Mouse (Mus musculus): Measurements from ENCODE around the gene Six3.

Gene Six3

DNA sequence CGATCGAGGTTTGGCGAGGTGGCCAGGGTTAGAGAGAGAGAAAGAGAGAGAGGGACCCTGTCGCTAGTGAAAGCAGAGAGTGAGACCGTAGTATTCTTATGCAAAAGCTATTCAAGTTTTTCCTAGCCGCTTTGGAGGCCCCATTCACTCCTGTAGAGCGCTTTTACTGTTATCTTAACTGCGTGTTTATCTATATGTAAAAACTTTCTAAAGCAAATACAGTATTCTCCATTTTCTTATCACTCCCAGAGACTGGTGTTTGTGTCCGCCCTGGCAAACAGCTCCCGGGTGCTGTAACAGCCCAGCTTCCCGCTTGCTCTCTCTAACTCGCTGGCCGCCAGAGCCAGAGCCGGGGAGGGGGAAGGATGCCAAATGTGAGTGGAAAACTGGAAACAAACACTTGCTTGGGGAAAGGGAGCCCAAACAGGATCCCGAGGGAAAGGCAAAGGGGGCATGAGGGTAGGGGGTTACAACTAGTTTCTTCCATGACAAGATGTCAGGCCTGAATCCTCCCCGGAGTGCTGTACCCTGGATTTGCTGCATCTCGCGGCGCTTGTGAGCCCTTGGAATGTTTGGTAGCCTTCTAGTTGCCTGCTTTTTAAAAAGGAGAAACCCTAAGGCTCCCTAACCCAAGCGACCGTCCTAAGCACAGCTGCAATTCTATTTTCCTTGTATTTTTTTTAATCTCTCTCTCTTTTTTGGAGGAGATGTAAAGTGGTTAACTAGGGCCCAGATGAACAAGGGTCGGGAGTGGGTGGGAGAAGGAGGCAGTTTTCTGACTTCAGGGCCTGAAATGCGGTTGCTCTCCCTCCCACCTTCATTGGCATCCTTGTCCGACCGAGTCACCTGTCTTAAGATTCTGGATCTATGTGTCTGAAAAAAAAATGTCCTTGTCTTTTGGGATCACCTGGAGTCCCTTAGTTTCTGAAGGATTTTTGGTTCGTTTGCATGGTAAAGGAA, 11.9 kb downstream of the Six3 start:
- no peak for DNase-seq (ENCODE audit: low spot score in 2 of 2)

DNA sequence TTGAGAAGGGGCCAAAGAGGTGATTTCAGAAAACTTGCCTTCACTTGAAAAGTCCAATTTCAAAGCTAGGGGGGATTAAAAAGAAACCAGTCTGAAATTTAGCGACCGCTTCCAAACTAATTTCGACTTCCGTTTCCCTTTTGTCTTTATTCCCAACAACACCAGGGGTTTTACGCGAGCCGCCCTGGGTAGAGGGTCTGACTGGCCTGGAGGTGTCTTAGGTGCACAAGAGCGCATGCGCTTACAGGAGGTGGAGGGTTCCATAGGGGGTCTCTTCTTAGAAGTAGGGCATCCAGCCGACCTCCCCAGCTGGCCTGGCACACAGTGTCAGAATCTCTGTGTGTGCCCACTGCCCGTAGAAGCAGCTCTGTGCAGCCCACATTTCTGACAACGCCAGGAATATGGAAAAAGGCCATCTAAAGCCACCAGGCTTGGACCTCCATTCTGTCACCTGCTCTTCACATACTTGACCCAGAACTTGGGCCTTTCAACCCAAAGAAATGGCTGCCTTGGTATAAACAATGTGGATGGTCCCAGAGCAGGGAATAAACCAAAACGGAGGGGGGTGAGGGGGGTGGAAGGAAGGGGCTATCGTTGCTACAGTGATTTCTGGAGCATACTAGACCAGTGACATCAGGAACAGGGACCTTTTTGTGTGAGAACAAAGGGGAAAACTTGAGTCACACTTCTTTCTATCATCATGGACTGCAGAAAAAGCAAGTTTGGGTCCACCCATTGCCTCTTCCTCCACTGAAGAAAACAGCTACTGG, 12.9 kb downstream of the Six3 start:
- no peak for DNase-seq (ENCODE audit: low spot score in 2 of 2)

DNA sequence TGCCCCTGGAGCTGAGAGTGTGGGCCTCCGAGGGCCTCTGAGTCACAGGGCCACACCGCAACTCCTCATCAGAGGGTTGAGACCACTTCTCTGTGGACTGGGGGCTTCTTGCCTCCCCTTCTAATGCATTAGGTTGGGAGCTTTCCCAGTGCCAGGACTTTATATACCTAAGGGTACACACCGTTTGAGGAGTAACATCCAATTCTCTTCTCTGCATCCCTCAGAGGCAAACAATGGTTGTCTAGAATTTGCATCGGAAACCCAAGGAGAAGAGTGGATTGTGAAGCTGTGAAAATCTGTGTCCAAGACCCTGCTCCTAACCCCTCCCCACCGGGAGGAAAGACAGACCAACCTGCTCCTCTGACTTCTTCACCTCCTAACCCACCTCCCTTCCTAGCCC, 14.3 kb downstream of the Six3 start:
- DNase-seq (ENCODE audit: low spot score in 2 of 2) = no peak

DNA sequence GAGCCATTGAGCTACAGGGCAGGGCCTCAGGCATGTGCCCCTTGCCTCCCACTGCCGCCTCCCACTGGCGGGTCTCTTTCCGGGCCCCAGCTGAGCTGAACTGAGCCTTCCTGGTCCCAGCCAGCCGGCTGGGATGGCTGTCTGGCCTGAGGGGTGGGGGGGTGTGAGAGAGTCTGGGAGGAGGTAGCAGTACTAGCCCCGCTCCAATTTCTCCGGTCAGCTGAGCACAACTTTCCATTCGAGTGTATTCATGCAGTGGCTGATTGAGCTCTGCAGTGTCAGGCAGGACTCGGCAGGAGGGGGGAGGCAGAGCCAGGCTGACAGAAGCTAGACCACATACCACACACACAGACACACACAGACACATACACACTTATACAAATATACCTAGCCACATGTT, 15.4 kb downstream of the Six3 start:
- DNase-seq (ENCODE audit: low spot score in 2 of 2) = no peak

DNA sequence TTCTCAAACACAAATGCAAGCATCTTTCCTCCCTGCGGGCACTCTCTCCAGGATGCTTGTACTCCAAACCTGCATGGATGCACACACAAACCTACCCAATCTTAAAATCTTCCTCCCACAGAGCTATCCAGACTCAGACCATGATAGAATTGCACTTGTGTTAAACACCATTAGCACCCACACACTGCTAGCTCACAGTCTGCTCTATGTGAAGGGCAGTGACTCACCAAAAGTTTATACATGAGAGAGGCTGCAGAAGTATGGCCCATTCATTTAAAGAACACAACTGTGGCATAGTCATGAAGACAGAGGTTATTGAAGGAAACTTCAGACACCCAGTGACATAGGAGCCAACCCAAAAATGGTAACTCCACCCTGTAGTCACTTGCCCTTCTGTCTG, 16.0 kb downstream of the Six3 start:
- DNase-seq (ENCODE audit: low spot score in 2 of 2) = no peak

DNA sequence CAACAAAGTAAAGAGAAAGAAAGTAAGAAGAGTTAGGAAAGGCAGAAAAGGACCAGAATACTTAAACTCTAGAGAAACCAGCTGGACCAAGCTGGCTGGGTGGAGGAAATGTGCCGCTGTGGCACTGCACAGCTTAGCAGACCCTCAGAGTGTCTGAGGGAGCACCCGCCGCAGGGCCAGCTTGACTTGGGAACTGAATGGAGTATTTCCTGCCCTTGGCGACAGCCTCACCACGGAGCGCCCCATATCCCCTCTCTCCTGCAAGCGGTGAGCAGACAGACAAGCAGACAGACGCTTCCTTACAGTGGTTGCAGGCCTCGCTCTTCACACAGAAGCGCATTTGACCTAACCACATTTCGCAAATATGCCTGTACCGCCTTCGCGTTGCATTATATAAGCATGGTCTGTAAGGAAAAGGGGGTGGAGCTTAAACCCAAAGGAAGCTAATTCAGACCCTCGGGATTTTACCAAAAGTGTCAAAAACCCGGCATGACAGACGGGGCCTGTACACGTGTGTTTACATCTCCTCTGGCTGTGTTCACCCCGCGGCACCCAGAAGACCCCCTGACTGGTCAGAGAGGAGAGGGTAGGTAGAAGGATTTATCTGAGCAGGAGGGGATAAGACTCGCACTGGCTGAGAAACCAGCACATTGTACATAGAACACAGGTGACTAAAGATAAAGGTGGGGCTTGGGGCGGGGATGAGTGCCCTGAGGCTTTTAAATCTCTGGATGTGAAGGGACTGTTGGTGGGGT, 17.1 kb downstream of the Six3 start:
- DNase-seq (ENCODE audit: low spot score in 2 of 2) = no peak

DNA sequence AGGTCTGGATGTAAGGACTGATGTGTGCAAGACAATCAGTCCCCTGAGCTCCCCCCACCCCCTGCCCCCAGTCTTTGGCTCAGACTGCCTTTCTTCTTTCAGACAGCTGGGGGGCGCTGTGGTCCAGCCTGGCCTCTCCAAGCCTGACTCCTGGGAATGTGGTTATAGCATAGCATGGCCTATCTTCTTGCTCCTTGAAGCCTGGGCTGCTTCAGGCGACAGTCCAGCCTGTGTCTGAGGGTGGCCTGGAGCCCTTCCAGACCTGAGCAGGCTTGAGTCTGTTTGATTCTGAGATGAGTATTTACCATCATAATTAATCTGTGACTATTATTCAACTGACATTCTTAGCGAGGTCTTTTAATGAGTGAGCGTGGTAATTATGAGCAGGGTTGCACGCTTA, 17.7 kb downstream of the Six3 start:
- DNase-seq (ENCODE audit: low spot score in 2 of 2) = no peak

DNA sequence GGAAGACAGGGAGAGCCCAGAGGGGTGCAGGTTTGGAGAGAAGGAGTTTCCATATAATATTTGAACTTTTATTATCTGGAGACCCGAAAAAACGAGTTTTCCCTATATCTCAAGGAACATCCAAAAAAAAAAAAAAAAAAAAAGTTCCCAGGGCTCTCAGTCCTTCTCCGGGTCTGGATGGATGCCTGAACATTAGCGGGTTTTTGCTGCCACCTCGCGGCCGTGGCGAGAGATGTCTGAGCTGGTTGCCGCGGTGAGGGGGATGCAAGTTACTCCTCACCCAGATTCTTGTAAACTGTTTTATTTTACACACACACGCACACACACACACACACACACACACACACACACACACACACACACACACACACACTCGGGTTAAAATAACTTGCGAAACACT, 20.2 kb downstream of the Six3 start:
- DNase-seq (ENCODE audit: low spot score in 2 of 2) = peak in 1 of 2 experiments; percentile 28

DNA sequence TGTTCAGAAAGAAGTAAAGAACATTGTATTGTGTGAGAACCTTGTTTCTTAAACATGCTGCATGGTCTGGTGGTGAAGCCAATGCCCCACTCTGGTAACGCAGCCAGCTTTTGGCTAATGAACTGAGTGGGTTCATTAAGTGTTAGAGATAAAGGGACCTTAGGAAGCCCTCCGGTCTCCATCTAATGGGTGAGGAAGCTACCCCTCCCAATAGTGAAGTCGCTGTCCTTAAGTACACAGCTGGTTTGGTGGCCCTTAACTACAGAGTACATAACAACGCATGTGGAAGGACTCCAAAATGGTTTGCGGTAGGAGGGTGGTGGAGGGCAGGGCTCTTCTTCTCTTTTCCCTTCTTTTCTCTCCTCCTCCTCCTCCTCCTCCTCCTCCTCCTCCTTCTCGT, 24.5 kb downstream of the Six3 start:
- DNase-seq (ENCODE audit: low spot score in 2 of 2) = no peak

DNA sequence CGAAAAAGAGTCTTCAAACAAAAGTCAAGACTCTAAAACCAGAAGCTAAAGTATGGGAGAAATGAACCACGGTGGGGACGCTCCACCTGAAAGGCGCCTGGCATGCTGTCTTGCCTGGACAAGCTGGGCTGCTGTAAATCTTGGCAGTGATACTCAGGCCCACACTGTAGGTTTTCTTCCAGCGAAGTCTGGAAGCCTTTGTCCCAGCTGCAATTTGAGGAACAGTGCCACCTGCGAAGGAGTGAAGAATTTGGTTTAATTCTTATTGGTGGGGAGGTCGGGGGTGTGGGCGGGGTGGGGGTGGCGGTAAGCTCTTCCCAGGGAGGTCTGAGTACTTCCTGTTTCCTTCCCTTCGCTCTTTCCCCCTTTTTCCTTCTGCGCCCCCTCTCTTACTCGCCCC, 31.9 kb downstream of the Six3 start:
- DNase-seq (ENCODE audit: low spot score in 2 of 2) = no peak

DNA sequence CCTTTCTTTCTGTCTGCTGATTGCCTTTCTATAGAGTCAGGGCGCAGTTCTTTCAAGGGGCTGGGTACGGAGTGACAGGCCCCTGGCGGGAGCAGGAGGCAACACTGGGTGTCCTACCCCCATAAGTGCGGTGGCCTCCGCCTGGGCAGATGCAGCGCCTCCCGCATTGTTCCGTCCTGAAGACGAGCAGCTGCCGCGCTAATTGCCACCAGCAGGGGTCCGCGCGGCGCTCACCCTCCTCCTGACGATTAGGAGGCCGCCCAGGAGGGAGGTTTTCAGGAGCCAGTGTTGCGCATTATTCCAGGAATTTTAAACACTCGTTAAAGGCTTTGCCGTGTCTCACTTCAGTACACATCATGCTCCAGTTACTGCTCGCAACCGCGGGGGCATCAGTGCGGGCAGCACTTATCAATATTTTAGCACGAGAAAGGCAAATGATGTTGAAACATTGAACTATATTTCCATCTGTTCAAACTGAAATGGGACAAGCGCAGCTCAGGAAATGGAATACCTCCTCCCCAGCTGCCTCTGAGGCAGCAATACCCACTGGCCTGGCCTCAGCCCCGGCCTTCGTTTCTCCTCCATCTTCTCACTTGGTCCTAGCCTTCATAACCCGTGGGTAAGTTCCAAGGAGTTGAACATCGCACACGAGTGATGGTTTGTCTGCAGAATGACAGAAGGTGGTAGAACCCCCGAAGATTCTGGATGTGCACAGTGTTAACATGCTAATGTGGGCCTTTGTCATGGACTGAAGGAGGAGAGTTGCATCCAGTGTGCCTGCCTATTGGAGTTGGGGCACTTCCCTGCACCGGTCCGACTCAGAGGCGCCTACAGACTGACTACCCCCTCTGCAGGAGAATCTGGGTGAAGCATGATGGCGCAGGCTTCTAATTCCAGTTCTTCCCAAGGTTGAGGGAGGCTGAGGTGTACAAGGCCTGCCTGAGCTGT, 32.6 kb downstream of the Six3 start:
- DNase-seq (ENCODE audit: low spot score in 2 of 2) = no peak

DNA sequence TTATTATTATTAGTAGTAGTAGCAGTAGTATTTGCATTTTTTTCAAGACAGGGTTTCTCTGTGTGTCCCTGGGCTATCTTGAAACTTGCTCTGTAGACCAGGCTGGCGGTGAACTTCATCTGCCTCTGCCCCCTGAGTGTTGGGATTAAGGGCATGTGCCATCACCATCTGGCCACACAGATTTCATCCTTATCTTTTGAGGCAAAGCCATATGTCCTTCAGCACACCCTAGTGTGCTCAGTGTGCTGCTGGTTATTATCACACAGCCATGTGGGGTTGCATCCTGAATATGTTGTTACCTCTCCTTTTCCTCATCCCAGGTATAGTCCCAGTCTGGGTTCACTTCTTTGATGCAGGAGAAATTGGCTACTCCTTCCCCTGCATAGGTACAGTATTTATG, 46.6 kb downstream of the Six3 start:
- no peak for DNase-seq (ENCODE audit: low spot score in 2 of 2)

DNA sequence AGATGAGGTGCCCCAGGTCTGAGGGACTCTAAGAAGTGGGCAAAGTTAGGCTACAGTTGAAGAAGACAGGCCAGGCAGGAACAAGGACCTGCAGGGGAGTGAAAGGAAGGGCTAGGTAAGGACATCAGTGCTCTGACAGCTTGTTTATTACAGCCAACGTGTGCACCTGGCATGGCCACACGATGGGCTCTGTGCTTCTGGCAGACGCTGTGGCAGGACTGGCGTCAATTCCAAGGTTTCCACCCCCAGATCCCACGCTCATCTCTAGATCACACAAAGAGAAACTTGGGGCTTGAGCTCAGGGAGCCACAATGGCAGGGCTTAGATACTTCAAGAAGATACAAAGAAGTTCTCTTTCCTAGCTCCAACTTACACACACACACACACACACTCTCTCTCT, 48.1 kb downstream of the Six3 start:
- no peak for DNase-seq (ENCODE audit: low spot score in 2 of 2)

DNA sequence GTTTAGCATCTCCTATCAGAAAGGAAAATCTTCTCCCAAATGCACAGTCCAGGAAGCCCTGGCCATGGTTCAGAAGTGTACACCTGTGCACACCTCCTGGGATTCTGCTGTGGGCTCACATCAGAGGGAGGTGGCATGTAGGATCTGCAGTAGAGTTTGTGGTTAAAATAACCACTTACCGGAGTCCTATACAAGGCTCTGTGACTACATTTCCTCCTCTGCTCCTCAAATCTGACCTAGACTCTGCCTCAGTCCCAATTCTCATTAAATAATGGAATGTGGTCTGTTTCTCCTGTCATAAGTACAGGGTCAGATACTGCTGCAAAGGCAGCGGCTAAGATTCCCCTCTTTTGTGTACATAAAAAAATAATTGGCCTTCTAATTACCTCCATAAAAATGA, 50.8 kb downstream of the Six3 start:
- no peak for DNase-seq (ENCODE audit: low spot score in 2 of 2)

DNA sequence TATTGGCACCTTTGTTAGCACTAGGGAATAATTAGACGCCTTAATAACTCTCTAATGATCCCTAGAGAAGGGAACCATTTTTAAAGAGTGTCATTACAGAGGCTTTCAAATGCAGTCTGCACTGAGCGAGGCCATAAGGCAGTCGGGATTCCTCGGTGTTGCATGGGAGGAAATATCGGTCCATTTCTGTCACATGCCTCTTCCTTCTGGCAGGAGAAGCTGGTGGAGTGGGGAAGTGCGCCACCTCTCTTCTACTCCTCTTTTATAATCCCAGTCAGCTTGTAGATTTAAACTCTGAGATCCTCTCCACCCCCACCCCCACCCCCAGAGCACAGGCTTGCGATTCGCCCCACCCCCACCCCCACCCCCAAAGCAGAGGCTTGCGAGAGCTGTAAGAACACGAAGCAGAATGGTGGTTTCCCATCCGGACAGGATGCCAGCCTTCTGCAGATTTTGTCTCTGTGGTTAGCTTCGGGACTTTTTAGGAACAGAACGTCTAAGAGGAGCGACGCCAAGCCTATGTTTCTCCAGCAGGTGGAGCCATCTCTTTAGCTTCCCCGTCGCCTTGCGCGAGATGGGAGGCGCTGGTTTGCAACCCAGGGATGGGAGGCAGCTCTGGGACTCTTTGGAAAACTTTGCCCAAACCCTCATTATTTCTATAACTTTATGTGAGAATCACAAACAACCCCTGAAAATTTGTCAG, 51.4 kb downstream of the Six3 start:
- peak; percentile 34 to 36 for DNase-seq (ENCODE audit: low spot score in 2 of 2)
